Mouse (Mus musculus) stomach, postnatal 0 days (tissue): ENCODE measurements around the gene Hprt.
A peak's percentile ranks its signal among the peaks of the same experiment; 100 is the strongest.
"Not testable (repeated sequence)": the region's sequence is repeated elsewhere in the genome, so short reads cannot be mapped to it uniquely, and the experiment has no call there.

Experiments
- CTCF ChIP-seq: IDR thresholded peaks from 2 replicates; pipeline ENCODE4 v1.5.1; 2016; ENCODE audit warnings: antibody characterized with exemption, low read depth, mild to moderate bottlenecking, moderate library complexity
- EP300 ChIP-seq: optimal IDR thresholded peaks from 2 replicates; pipeline ENCODE3; 2016; ENCODE audit warnings: antibody characterized with exemption

DNA sequence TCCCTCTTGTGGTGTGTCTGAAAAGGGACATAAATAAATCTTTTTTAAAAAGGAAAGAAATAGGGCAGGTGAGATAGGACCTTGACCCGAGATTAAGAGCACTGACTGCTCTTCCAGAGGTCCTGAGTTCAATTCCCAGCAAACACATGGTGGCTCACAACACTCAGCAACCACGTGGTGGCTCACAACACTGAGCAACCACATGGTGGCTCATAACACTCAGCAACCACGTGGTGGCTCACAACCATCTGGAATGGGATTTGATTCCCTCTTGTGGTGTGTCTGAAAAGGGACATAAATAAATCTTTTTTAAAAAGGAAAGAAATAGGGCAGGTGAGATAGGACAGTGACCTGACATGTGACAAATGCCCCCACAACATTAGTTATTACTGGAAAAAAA lies 36.3 kb downstream of the Hprt start:
- peak; percentile 66 for TF ChIP-seq CTCF
- TF ChIP-seq EP300 = not testable (repeated sequence)
